Mouse (Mus musculus): Measurements from ENCODE around the gene Prl2c3. TPM values are rescaled to one million over a fixed set of nuclear protein-coding genes. Genes with fewer than 3 reads are reported as not detected.
"Not testable (repeated sequence)": the region's sequence is repeated elsewhere in the genome, so short reads cannot be mapped to it uniquely, and the experiment has no call there.

Prl2c3 gene
- 0.24 TPM in 1 of 2 replicates, not detected in the other for polyA plus RNA-seq (2015; fragmentation: Nextera tagmentation; extraction: Ambion mirVana)

DNA sequence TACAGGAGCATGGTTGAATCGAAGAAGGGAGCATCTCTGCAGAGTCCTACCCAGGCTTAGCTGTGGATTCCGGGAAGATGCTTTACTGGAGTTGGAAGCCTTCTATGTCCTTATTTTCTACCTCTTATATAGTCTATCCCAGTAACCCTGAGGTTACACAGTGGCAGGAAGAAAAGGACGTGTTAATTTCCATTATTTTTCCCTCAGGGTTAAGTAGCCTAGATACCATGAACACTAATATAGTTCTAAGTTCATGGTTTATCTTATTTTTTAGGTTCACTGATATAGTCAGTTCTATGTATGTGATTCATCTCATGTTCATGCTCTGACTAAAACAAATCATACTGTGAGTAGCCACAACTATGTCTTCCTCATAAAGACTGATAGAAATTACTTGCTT, at the start of gene Prl2c3:
Gene Prl2c3, minus strand, starts transcription at position 101 of the 400 bp plus-strand sequence.
- not testable (repeated sequence) for H3K27ac ChIP-seq (ENCODE audit: low read depth); H3K27me3 ChIP-seq (ENCODE audit: insufficient read depth, low read length); H3K9ac ChIP-seq (replicated peaks); H3K4me1 ChIP-seq (ENCODE audit: insufficient read depth); H3K4me3 ChIP-seq (ENCODE audit: low read depth, low read length); H3K4me2 ChIP-seq (ENCODE audit: low read depth, low read length); DNase-seq; H3K9me3 ChIP-seq (ENCODE audit: low read length); H3K36me3 ChIP-seq (replicated peaks; ENCODE audit: insufficient read depth, low read length); ATAC-seq
- WGBS (ENCODE audit: insufficient replicate concordance): 59% methylated on average over 3 of the region's 3 CpGs

DNA sequence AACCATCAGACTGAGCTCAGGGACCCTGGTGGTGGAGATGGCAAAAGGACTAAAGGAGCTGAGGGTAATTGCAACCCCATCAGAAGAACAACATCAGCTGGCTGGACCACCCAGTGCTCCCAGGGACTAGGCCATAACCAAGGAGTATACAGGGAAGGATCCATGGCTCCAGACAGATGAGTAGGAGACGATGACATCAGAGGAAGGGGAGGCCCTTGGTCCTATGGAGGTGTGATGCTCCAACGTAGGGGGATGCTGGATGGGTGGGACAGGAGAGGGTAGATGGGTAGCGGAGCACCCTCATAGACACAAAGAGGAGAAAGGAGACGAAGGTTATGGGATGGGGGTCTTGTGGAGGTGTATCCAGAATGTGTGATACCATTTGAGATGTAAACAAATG, 48.4 kb upstream of the Prl2c3 start:
- not testable (repeated sequence) for H3K4me1 ChIP-seq (ENCODE audit: insufficient read depth); H3K9ac ChIP-seq (replicated peaks); H3K27me3 ChIP-seq (ENCODE audit: insufficient read depth, low read length); H3K4me2 ChIP-seq (ENCODE audit: low read depth, low read length); DNase-seq; H3K27ac ChIP-seq (ENCODE audit: low read depth); H3K4me3 ChIP-seq (ENCODE audit: low read depth, low read length); H3K9me3 ChIP-seq (ENCODE audit: low read length); H3K36me3 ChIP-seq (replicated peaks; ENCODE audit: insufficient read depth, low read length)
- peak; percentile 40 for ATAC-seq
- WGBS (ENCODE audit: insufficient replicate concordance): 64% methylated on average over 4 of the region's 4 CpGs

DNA sequence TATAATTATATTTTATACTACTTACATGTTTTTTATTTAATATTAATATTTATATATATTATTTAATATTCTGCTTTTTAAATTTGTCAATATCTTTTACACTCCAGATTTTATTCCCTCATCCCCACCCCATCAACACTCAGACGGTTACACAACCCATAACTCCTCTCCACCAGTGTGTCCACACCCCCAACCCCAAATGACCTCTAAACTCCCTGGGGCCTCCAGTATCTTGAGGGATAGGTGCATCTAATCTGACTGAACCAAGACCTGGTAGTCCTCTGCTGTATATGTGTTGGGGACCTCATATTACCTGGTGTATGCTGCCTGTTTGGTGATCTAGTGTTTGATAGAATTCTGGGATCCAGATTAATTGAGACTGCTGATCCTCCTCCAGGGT, 44.8 kb upstream of the Prl2c3 start:
- not testable (repeated sequence) for DNase-seq; ATAC-seq; H3K4me2 ChIP-seq (ENCODE audit: low read depth, low read length); H3K36me3 ChIP-seq (replicated peaks; ENCODE audit: insufficient read depth, low read length); H3K4me1 ChIP-seq (ENCODE audit: insufficient read depth); H3K9me3 ChIP-seq (ENCODE audit: low read length); H3K27ac ChIP-seq (ENCODE audit: low read depth); H3K9ac ChIP-seq (replicated peaks); H3K4me3 ChIP-seq (ENCODE audit: low read depth, low read length); H3K27me3 ChIP-seq (ENCODE audit: insufficient read depth, low read length)
- WGBS (ENCODE audit: insufficient replicate concordance): 76% methylated on average over 1 of the region's 1 CpGs

DNA sequence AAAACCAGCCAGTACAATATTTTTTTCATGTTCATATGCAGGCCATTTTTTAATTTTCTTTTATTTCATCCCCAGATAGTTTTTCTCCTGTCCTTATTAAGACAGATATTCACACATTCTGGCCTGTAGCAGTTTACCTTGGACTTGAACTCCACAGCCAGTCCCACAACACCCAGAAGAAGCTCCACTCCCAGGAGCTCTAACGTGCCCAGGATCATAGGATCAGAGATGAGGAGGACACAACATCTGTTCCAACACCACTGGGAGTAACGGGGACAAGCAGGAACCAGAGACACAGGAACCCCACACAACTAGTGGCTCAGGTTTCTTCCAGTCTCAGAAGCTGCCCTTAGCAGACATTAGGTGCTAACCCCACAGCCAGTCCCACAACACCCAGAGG, 37.7 kb upstream of the Prl2c3 start:
- not testable (repeated sequence) for ATAC-seq

DNA sequence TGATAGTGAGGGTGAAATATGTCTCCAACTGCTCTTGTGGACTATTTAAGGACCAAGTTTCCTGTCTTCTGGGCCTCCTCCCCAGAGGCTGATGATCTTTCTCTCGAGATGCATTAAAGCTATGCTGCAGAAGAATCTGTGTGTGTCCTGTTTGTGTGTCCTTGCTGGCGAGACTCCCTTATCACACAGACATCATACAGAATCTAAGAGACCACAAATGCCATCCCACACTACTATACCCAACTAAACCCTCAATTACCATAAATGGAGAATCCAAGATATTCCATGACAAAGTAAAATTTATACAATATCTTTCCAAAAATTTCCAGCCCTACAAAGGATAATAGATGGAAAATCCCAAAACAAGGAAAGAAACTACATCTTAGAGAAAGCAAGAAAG, 31.9 kb upstream of the Prl2c3 start:
- TF ChIP-seq EP300 (IDR thresholded peaks at IDR 0.05; ENCODE audit: low read depth): no peak
- TF ChIP-seq CTCF (IDR thresholded peaks at IDR 0.05; ENCODE audit: low read depth): no peak
- no peaks in the 10 kb centered on the region for H3K4me1 ChIP-seq (ENCODE audit: insufficient read depth)
- H3K9me3 ChIP-seq (ENCODE audit: low read length): peaks cover 19% of the 10 kb centered on the region
- 57% methylated on average over 2 of the region's 2 CpGs for WGBS (ENCODE audit: insufficient replicate concordance)
- DNase-seq (no peak), ATAC-seq (no peak)
- no peak overlapping the region for H3K27ac ChIP-seq (ENCODE audit: low read depth)
- no peak overlapping the region for H3K4me2 ChIP-seq (ENCODE audit: low read depth, low read length)
- H3K4me3 ChIP-seq (ENCODE audit: low read depth, low read length): no peak overlapping the region
- H3K36me3 ChIP-seq (replicated peaks; ENCODE audit: insufficient read depth, low read length): no peaks in the 10 kb centered on the region
- H3K27me3 ChIP-seq (ENCODE audit: insufficient read depth, low read length): no peaks in the 10 kb centered on the region
- no peak overlapping the region for H3K9ac ChIP-seq (replicated peaks)

More for the DNA sequence above, 37.7 kb upstream of the Prl2c3 start:
- not testable (repeated sequence) for H3K4me2 ChIP-seq (ENCODE audit: low read depth, low read length); H3K9ac ChIP-seq (replicated peaks); H3K4me3 ChIP-seq (ENCODE audit: low read depth, low read length); H3K9me3 ChIP-seq (ENCODE audit: low read length); DNase-seq; H3K36me3 ChIP-seq (replicated peaks; ENCODE audit: insufficient read depth, low read length); H3K4me1 ChIP-seq (ENCODE audit: insufficient read depth); H3K27ac ChIP-seq (ENCODE audit: low read depth); H3K27me3 ChIP-seq (ENCODE audit: insufficient read depth, low read length)
- 55% methylated on average over 2 of the region's 2 CpGs for WGBS (ENCODE audit: insufficient replicate concordance)

DNA sequence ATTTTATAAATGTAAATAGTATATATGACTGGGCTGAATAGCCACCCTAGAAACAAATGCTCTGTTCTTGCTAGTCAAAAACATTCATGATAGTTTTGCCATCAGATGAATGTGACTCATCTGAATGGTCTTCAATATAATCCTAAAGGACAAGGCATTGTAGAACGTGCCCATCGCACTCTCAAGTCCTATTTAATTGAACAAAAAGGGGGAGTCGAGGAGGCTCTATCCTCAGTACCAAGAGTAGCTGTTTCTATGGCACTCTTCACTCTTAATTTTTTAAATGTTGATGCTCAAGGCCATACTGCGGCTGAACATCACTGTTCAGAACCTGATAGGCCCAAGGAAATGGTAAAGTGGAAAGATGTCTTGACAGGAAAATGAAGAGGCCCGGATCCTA, 29.2 kb upstream of the Prl2c3 start:
- H3K9me3 ChIP-seq (ENCODE audit: low read length): peaks cover 24% of the 10 kb centered on the region
- ATAC-seq (no peak), DNase-seq (no peak)
- no peak overlapping the region for H3K4me2 ChIP-seq (ENCODE audit: low read depth, low read length)
- H3K4me1 ChIP-seq (ENCODE audit: insufficient read depth): no peaks in the 10 kb centered on the region
- H3K27ac ChIP-seq (ENCODE audit: low read depth): no peak overlapping the region
- no peaks in the 10 kb centered on the region for H3K36me3 ChIP-seq (replicated peaks; ENCODE audit: insufficient read depth, low read length)
- 76% methylated on average over 5 of the region's 5 CpGs for whole genome bisulfite sequencing (ENCODE audit: insufficient replicate concordance)
- TF ChIP-seq EP300 (IDR thresholded peaks at IDR 0.05; ENCODE audit: low read depth) (no peak), CTCF (IDR thresholded peaks at IDR 0.05; ENCODE audit: low read depth) (no peak)
- no peak overlapping the region for H3K9ac ChIP-seq (replicated peaks)
- no peaks in the 10 kb centered on the region for H3K27me3 ChIP-seq (ENCODE audit: insufficient read depth, low read length)
- H3K4me3 ChIP-seq (ENCODE audit: low read depth, low read length): no peak overlapping the region

DNA sequence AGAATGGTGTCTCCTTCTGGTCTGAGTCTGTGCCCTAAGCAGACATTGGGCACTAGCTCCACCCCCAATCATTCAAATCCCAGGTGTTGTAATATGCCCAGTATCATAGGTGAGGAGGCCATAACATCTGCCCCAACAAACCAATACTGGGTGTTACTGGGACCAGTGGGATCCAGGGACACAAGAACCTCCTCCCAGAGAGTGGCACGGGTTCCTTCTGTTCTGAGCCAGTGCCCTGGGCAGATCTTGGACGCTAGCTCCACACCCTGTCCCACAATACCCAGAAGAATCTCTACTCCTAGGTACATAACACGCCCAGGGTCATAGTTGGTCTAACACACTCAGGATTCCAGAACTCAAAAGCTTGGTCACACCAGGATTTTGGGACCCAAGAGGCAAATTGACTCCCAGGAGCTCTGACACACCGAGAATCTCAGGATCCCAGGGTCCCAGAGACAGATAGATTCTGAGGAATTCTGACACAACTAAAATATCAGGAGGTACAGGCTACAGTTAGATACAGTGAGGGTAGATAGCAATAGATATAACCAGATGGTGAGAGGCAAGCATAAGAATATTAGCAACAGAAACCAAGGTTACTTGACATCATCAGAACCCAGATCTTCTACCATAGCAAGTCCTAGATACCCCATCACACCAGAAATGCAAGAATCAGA, 24.8 kb upstream of the Prl2c3 start:
- H3K4me2 ChIP-seq (ENCODE audit: low read depth, low read length); H3K4me1 ChIP-seq (ENCODE audit: insufficient read depth); H3K36me3 ChIP-seq (replicated peaks; ENCODE audit: insufficient read depth, low read length); H3K27ac ChIP-seq (ENCODE audit: low read depth); DNase-seq; H3K9ac ChIP-seq (replicated peaks); ATAC-seq; H3K27me3 ChIP-seq (ENCODE audit: insufficient read depth, low read length); H3K4me3 ChIP-seq (ENCODE audit: low read depth, low read length): not testable (repeated sequence)
- peaks cover 15% of the 10 kb centered on the region for H3K9me3 ChIP-seq (ENCODE audit: low read length)
- WGBS (ENCODE audit: insufficient replicate concordance): 62% methylated on average over 4 of the region's 4 CpGs

DNA sequence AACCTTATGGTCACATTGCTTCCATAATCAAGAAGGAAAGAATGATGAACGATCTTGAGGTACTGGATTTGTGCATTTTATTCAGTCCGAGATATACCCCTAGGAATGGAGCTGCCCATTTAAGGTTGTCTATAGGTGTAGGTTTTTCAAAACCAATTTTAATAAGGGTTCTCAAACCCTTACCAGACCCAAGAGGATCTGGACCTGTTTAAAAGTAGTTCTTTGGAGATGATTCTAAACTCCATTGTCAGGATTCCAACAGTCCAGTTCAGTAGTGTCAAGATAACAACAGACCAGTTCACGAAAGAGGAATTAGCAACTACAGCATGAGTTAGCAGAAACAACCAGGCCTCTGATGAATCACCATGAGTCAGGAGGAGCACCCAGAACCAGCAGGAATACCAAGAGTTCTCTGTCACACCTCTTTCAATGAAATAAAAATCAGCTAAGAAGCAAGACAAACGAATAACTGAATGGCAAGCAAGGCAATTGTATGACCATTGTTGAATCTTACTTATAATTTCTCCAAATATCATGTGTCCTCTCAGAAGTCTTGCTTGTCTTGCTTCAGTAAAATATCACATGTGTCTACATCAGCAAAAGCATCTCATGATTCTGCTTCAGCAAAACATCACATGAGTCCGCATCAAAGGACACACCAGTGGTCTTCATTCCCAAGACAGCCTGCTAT, 14.0 kb upstream of the Prl2c3 start:
- not testable (repeated sequence) for DNase-seq; H3K4me2 ChIP-seq (ENCODE audit: low read depth, low read length); H3K27ac ChIP-seq (ENCODE audit: low read depth); H3K9ac ChIP-seq (replicated peaks); H3K36me3 ChIP-seq (replicated peaks; ENCODE audit: insufficient read depth, low read length); H3K4me1 ChIP-seq (ENCODE audit: insufficient read depth); ATAC-seq; H3K27me3 ChIP-seq (ENCODE audit: insufficient read depth, low read length); H3K4me3 ChIP-seq (ENCODE audit: low read depth, low read length); H3K9me3 ChIP-seq (ENCODE audit: low read length)
- 71% methylated on average over 5 of the region's 5 CpGs for WGBS (ENCODE audit: insufficient replicate concordance)
